Mouse (Mus musculus) cerebellum, adult 9-11 months (tissue): ENCODE results near the gene Faf1.

Source experiments
- DNase-seq: peaks from one replicate; pipeline ENCODE4 v3.0.0; 2022

The Faf1 gene

DNA sequence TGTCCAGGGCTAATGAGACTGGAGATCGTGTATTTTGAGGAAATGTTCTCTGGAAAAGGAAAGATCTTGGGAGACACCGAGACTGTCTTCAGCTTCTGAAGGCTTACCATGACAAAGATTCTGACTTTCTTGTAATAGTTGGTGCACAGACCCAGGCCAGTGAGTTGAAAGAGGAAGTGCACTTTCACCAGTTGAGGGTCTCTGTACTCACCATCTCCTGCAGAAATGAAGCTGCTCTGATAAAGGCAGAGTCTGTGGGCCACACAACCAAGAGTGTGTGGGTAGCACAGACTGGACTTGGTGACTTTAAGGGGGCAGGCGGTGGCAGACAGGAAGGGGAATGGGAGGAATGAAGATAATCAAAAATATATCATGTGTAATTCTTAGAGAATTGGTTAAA is 260.2 kb downstream of the Faf1 start:
- DNase-seq, result no peak

DNA sequence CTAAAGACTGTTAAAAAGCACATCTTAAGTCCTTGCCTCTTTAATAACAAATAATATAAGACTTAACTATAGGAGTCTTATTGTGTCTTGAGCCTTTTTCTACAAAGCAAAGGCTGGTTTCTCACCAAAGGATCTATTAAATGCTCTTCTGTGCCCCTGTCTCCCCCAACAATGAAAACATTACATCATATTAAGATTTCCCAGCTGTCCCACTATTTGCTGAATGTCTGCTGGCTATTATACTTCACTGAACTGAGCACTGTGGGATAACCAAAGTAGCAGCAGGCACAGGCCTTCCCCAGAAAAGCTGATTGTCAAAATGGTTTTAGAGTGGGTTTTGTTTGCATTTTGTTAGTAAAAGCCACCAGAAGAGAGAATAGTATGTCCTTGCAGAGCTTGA is 262.9 kb downstream of the Faf1 start:
- no peak for DNase-seq

DNA sequence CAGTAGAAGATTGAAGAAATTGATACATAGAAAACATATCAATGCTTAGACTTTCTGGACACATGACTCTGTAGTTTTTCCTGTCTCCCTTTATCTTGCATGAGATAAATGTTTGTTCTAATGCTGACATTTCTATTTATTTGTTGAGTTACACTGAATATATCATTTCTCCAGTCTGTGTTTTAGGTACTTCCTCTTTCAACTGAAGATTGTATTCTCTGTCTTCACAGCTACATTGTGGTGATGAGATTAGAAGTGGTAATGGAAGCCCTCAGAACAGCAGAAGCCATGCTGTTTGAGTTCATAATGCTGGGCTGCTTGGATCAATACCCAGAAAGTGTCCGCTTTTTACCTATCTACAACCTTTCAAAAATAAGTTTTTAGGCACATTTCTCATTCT is 269.2 kb downstream of the Faf1 start:
- no peak for DNase-seq

DNA sequence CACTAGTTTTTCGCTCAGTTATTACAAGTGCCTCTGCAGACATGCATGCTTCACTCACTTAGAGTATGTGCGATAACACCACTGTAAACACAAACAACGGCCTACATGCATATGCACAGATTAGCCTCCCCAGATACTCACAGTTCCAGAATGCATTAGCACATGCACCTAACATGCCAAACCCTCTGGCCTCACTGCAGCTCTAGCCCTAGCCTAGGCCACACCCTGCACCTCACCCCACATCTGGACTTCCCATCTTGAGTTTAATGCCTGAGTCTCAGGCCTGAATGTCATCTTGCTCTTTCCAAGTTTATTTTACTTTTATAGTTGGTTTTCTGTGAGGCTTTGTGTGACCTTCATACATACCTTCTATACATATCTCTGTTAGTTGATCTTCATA is 272.9 kb downstream of the Faf1 start:
- DNase-seq, result no peak

DNA sequence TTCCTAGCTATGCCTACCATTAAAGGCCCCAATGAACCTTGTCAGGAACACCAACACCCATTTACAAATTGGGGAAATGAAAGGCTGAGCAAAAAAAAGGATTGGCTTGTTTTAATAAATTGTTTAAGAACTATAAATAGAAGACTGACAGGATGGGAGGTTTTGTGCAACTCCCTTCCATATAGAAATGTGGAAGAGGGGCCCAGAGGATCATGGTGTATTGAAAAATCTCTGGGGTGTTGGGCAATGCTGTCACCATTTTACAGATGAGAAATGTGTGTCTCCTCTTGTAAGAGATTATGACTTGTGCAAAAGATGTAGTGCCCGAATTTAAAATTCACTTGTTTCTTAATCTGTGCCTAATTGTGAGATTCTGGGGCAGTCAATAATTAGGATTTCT is 277.1 kb downstream of the Faf1 start:
- no peak for DNase-seq

DNA sequence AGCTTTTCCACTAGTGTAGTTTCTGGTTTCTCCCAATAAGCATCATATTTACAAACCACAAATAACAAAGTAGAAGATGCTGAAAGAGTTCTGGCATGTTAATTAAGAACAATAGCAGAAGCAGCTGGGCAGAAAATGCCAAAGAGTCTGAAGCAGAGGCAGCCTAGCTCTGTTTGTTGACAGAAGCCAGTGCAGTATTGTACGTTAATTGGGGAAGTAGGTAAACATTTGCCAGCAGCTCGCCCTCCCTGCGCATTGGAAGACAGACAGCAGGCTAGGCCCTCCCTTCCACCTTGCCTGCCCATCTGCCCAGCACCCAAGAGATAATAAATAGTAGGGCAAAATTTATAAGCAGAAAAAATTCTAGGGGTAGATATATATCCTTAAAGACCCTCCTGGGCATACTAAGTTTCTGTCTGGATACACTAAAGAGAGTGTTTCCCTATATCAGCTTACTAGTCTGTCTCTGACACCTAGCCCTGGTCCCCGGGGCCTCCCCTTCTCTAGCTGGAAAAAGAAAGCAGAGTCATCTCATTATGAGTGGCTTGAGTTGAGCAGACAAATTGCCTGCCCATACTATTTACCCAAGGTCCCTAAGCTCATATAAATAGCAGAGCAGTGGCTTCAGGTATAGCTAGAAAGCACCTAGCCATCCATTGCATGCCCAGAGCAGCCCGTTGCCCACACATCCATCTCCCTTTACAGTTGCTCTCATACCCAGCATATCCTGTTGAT is 284.0 kb downstream of the Faf1 start:
- DNase-seq, result no peak

DNA sequence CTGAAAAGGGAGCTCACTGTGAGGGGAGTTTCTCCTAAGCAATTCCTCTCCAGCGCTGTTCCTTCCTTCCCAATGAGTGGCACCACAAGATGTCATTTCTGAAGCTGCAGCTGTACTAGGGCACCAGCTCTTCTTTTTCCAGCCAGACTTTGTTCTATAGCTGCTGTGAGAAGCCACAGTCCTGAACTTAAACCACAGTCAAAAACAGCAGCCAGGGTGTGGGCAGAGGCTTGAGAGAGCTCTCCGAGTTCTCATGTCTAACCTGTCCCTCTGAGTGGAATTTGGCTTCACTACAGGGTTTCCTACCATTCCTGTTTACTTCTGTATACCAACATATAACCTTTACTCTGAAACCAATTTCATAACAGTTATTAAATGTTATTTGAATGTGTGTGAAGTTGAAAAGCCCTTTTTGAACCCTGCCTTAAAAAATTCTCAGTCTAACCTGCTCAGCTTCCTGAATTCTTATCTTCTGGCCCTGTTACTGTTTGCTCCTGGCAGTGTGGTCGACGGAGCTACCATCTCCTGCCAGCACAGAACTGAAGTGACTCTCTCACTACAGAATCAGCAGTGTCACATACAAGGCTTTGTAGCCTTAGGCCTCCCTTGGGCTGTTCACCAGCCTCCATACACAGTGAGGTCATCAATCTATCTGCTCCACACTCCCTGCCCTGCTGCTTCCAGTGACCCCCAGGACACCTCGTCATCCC is 287.3 kb downstream of the Faf1 start:
- no peak for DNase-seq

DNA sequence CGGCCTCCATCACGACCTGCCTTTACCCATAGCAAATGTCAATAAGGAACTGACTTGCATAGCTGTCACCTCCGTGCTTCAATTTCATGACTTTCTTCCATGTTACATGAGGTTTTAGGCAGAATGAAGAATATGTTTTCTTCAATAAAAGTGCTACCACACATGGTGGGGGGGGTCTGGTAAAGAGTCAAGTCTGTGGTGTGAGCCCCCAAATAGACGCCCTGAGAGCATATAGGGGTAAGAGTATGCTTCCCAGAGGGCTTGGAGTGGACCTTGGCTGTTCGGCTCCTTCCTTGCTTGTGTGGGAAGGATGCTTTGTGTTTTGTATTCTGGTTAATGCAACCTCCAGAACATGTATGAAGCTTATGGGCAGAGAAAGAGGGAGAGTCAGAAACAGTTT is 293.2 kb downstream of the Faf1 start:
- DNase-seq, result no peak

DNA sequence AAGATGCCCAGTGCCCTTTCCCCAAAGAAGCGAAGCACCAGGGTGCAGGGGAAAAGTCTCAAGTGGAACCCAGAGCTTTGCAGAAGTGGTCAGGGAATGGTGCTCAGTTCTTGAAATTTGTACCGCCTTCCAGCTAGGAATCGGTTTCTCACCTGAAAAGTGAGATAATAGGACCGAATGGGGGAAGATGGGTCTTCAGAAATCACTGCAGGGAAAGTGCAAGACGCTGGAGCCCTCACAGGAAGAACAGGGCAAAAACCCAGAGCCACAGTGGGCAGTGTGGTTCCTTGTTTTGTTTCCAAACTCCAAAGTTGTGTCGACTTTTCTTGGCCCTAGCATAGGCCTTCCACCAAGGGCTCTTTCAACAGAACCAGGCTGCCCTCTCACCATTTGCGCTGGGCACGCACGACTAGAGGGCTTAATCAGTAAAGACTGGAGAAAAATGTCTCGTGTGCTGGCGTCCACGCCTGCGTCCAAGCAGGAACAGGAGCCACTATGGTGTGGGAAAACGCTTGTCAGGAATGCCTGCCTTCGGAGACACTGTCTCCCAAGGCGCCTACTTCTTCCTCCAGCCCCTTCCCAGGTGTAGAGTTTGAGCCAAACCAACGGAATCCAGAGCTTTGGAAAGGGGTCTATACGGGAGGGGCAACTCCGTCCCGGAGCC is 297.7 kb downstream of the Faf1 start:
- no peak for DNase-seq

DNA sequence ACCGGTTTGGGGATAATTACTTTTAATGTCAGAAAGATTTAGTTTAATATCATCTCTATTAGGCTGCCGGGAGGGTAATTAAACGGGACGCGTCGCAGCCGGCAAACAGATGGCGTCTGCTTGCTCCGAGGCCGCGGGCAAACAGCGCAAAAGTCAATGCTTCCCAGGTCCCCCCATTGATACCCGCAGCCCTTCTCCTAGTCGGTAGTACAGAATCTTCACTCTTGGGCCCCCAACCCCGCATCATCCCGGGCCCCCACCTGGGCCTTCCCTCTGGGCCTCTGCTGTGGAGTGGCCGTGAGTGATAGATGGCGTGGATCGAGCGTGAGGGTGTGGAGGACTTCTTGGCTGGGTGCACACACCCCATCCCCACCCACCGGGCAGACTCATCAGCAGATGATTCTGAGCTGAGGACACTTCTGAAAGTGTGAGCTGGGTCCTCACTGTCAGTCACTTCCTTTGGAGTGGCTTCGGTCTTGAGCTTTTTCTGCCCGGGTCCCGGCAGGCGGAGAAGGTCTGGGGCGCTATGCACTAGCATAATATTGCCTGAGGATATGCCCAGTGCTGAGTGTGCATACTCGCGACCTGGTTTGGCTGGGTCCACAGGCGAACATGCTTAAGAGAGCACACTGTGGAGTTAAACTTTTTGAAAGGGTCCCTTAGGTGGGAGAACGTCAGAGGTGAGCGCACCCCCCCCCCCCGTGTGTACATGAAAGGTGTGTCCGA is 298.4 kb downstream of the Faf1 start:
- DNase-seq, result no peak

DNA sequence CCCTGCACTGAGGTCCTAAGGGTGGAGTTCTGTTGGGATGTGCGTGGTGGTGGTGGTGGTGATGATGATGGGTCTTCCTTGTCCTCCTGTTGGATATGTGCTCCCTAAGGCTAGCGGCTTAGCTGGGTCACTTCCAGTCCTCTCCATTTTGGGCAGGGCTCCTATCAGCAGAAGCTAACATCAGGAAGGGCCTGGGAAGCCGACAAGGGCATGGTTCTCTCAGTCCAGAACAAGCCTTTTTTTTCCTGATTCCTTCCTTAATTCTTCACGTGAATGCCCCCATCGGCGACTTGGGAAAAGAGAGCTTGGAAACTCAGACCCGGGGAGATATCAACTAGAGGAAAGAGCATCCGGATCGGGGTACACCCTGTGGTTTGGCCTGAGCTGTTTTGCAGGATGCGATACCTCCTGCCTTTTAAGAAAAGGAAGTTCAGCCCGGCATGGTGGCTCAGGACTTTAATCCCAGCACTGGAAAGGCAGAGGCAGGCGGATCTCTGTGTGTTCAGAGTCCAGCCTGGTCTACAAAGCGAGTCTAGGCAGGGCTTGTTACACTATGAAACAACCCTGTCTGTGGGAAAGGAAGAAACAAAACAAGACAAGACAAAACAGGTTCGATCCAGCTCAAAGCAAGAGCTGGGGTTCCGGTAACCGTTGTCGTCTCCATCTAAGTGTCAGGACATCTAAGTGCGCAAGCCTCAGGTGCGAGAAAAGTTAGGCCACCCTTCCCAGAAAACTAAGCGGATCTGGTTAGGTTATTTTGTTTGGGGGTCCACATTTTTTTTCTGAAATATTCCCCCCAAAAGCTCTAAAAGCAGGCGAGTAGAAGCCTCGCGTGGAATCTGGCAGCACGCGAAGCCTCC is 299.2 kb downstream of the Faf1 start:
- DNase-seq, result no peak

DNA sequence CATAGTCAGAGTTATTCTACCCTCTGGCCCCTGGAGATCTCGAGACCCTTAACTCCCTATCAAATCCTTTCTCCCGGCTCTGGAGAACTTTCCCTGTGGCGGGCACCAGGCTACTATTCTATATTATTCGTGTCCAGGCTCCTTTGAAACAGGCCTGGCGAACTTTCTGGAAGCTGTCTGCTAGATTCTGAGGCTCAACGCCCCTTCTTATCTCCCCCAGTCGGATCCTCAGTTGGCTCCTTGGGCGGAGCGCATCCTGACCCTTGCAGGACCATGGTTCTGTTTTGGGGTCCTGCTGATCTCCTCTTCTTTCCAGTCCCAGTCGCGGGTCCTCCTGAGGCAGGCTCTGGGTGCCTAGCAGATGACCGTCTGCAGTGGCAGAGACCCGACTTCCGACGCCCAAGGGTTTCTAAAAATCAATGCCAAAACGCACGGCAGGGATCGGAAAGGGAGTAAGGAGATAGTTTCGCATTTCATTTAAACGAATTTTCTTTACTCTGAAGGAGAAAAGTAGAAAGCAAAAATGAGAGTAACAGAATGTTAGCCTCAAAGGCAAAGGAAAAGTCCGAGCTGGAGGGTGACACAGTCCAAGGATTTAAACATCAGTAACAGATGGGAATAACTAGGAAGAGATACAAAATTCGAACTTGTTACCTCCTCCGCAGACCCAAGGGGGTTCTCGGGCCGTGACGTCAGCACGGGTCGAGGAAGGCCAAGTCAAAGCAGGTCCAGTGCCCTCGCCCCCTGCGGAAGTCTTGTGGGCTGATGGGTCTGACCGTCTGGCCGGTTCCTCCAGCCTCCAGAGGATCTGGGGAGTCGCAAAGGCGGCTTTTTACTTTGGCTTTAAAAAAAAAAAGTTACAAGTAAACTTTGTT is 300.1 kb downstream of the Faf1 start:
- no peak for DNase-seq

DNA sequence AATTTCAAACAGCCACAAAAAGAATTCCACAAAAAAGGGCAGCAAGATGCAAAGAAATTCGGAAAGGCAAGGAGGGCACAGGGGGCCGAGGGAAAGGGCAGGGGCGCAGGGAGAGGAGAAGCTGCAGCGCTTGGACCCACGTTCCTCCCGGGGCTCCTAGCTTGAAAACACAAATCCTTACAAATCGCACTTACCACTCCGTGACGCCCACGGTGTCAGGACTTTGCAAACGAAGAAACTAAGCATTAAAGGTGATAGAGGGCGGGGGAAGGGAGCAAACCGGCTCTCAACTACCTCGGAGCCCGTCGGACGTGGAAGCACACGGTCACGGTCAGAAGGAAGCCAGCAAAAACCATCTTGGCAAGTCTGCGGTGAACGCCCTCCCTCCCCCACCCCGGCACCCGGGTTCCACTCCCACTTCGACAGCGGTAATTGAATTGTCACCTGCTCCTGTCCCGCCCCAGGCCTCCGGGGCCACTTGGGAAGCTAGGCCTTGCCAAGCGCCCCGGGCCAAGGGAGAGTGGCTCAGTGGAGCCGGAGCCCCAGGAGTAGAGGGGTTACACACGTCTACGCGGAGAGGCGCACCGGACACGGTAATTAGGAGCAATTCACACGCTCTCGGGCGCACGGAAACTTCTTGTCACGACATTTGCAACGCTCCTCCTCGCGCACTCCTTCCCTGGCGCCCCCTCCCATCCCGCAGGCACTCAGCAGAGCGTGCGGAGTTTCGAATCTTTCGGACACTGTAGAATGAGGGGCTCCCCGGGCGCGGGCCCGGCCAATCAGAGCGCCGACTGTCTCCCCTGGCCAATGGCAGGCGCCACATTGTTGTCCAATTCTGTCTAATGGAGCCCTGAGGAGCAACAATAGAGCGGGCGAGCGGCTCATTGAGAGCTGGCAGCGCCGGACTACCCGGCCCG is 301.0 kb downstream of the Faf1 start, which contains the start of gene Dmrta2:
Gene Dmrta2 (plus strand): TSS at position 906 of the 920 bp plus-strand sequence.
- no peak for DNase-seq

DNA sequence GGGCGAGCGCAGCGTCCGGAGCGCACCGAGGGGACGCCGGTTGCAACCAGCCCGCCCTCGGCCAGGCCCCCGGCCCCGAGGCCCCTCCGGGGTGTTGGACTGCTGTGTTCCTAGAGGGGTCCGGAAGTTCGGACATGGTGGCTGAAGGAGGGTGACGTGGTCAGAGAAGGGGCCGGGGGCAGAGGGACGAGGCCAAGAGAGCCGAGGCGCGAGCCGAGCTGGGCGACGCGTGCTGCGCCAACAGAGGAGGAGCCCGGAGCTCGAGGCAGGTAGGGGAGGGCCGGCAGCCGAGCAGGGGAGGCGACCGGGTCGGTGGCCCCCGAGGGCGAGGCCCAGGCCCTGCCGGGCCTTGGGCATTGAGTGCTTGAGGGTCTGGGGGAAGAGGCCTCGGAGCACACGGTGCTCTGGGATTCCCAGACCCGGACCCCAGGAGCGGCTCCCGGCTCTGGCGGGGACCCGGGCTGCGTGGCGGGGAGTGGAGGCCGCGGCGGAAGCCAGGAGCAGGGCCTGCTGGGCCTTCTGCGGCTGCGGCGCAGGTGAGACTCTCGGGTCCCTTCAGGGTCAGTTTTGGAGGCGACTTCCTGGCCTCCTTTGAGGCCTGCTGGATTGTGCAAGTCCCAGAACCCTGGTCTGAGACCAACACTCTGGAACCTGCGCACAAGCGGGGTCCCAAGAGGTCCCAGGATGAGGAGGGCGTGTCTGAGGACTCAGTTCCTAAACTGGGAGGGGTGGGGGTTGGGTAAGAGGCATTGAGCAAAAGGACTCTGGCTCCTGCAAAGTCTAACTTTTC is 301.9 kb downstream of the Faf1 start:
- no peak for DNase-seq

DNA sequence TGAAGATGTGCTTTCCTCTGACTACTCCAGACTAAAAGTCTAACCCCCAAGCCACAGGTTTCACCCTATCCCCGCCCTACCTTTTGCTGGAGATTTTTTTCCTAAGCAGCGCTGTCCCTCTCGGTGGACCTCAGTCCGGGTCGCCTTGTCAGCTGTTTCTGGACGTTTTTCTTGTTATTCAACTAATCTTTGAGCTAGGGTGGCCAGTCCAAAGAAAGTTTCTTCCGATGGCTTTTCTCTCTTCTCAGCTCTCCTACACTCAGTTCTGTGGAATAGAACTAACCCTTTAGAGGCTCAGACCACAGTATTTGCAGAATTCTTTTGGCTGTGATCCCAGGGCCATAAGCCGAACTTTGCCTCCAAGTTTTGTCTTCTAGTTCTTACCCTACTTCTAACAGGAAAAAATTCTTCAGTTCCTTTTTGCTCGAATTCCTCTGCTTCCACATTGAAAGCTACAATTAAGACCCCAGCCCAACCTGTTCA is 302.5 kb downstream of the Faf1 start:
- no peak for DNase-seq

DNA sequence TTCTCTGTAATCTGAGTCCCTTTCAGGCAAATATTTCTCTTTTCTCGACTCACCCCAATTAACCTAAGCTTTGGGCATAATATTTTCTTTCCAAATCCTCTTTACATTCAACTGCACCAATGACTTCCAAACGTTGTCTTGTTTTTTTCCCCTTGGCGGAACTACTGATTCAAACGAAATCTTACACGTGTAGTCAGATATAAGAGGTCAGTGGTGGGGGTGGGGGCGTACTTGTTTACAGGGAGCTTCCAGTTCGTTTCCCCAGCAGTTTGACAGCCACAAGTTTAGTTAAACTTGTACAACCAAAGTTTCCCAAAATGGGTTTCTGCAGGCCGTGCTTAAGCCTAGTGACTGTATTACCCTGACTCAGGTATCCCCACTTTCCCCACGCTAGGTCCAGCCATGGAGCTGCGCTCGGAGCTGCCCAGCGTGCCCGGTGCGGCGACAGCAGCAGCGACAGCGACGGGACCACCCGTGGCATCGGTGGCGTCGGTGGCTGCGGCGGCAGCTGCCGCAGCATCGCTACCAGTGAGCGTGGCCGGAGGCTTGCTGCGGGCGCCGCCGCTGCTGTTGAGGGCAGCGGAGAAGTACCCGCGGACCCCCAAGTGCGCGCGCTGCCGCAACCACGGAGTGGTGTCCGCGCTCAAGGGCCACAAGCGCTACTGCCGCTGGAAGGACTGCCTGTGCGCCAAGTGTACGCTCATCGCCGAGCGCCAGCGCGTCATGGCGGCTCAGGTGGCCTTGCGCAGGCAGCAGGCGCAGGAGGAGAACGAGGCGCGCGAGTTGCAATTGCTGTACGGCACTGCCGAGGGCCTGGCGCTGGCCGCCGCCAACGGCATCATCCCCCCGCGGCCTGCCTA is 303.3 kb downstream of the Faf1 start:
- no peak for DNase-seq

DNA sequence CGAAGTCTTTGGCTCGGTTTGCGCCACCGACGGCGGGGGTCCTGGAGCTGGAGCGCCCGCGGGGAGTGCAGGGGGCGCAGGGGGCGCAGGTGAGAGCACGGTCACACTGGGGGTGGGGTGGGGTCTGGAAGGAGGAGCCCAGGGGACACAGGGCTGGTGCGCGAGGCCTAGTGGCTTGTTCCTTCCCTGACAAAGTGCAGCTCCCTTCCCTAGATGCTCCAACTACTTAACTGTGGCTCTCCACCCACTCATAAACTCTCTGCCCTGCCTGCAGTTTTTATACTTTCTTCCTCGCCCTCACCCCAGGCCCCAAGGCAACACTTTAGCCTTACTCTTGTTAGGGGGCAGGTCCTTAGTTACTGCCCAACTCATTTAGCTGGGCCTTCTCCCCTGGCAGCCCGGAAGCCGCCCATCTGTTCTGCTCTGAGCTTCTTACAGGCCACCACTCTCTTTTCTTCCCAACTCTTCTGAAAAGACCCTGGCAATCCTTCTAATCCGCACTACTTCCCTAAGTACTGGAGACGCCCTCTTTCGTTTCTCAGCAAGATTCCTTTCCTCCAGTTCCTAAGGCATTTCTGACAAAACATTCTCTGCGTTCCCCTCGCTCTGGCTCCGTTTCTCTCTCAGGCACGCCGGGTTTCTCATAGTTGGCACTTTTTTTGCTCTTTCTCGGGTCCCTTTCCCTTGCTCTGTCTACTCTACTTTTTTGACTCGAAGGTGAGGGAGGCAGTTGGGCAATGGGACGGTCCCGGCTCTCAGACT is 304.1 kb downstream of the Faf1 start:
- DNase-seq, result no peak
